Mouse (Mus musculus): Measurements from ENCODE around the gene Mob1b. TPM values are rescaled to one million over a fixed set of nuclear protein-coding genes. Genes with fewer than 3 reads are reported as not detected.
A peak's percentile ranks its signal among the peaks of the same experiment; 100 is the strongest.

Mob1b gene
- polyA plus RNA-seq, 1 experiment from 2014 or later, result 17.0 TPM

- peaks cover 11% of the 10 kb centered on the region; the same call in 1 of the 2 replicates for H3K36me3 ChIP-seq (ENCODE audit: control insufficient read depth, insufficient read depth, low read length)
- H3K4me1 ChIP-seq (replicated peaks; ENCODE audit: control insufficient read depth, insufficient read depth, low read length), result no peaks in the 10 kb centered on the region
- H3K27ac ChIP-seq (ENCODE audit: low read depth, low read length), result no peak overlapping the region
- no peak overlapping the region for H3K9ac ChIP-seq (ENCODE audit: low read depth, low read length)
- H3K4me2 ChIP-seq (replicated peaks; ENCODE audit: low read depth, low read length), result no peak overlapping the region
- no peaks in the 10 kb centered on the region for H3K9me3 ChIP-seq (ENCODE audit: control insufficient read depth, low read length)
- no peak overlapping the region for H3K4me3 ChIP-seq (ENCODE audit: low read depth, low read length)
- ATAC-seq (ENCODE audit: low FRiP score) (no peak), DNase-seq (ENCODE audit: low spot score) (no peak)
- 94% methylated on average over 1 of the region's 1 CpGs for WGBS
- no peaks in the 10 kb centered on the region for H3K27me3 ChIP-seq (ENCODE audit: control insufficient read depth, insufficient read depth, low read length)
These were observed 64.4 kb downstream of the Mob1b start for GRCm38 (mm10) chr5:88785059-88785458.

GRCm38 (mm10) chr5:88790675-88791074, 70.0 kb downstream of the Mob1b start:
- Histone ChIP-seq H3K4me3 (ENCODE audit: low read depth, low read length) (no peak overlapping the region), H3K4me1 (replicated peaks; ENCODE audit: control insufficient read depth, insufficient read depth, low read length) (no peaks in the 10 kb centered on the region), H3K27ac (ENCODE audit: low read depth, low read length) (no peak overlapping the region), H3K27me3 (ENCODE audit: control insufficient read depth, insufficient read depth, low read length) (no peaks in the 10 kb centered on the region), H3K9ac (ENCODE audit: low read depth, low read length) (no peak overlapping the region), H3K36me3 (ENCODE audit: control insufficient read depth, insufficient read depth, low read length) (0 out of 2 replicates have a peak, but pooled peaks cover 2% of the 10 kb centered on the region), H3K4me2 (replicated peaks; ENCODE audit: low read depth, low read length) (no peak overlapping the region), H3K9me3 (ENCODE audit: control insufficient read depth, low read length) (no peaks in the 10 kb centered on the region)
- no peak for ATAC-seq (ENCODE audit: low FRiP score)
- no peak for DNase-seq (ENCODE audit: low spot score)
- 60% methylated on average over 9 of the region's 9 CpGs for WGBS

- ATAC-seq (ENCODE audit: low FRiP score) (peak; percentile 60), DNase-seq (ENCODE audit: low spot score) (peak; percentile 69)
These were observed 70.9 kb downstream of the Mob1b start for GRCm38 (mm10) chr5:88791256-88792245.

GRCm38 (mm10) chr5:88793676-88794075, 73.0 kb downstream of the Mob1b start:
- ATAC-seq (ENCODE audit: low FRiP score) (no peak), DNase-seq (ENCODE audit: low spot score) (no peak)
- no peak overlapping the region for H3K4me2 ChIP-seq (replicated peaks; ENCODE audit: low read depth, low read length)
- H3K27ac ChIP-seq (ENCODE audit: low read depth, low read length), result no peak overlapping the region
- H3K4me1 ChIP-seq (replicated peaks; ENCODE audit: control insufficient read depth, insufficient read depth, low read length), result no peaks in the 10 kb centered on the region
- no peaks in the 10 kb centered on the region for H3K27me3 ChIP-seq (ENCODE audit: control insufficient read depth, insufficient read depth, low read length)
- H3K4me3 ChIP-seq (ENCODE audit: low read depth, low read length), result no peak overlapping the region
- no peak overlapping the region for H3K9ac ChIP-seq (ENCODE audit: low read depth, low read length)
- WGBS, result 90% methylated on average over 3 of the region's 3 CpGs
- H3K9me3 ChIP-seq (ENCODE audit: control insufficient read depth, low read length), result no peaks in the 10 kb centered on the region
- H3K36me3 ChIP-seq (ENCODE audit: control insufficient read depth, insufficient read depth, low read length), result no peaks in the 10 kb centered on the region

More at GRCm38 (mm10) chr5:88791256-88792245, 70.9 kb downstream of the Mob1b start:
- Histone ChIP-seq H3K4me2 (replicated peaks; ENCODE audit: low read depth, low read length) (no peak overlapping the region), H3K4me3 (ENCODE audit: low read depth, low read length) (no peak overlapping the region), H3K27me3 (ENCODE audit: control insufficient read depth, insufficient read depth, low read length) (no peaks in the 10 kb centered on the region), H3K4me1 (replicated peaks; ENCODE audit: control insufficient read depth, insufficient read depth, low read length) (no peaks in the 10 kb centered on the region), H3K36me3 (ENCODE audit: control insufficient read depth, insufficient read depth, low read length) (no peaks in the 10 kb centered on the region), H3K9ac (ENCODE audit: low read depth, low read length) (no peak overlapping the region), H3K9me3 (ENCODE audit: control insufficient read depth, low read length) (no peaks in the 10 kb centered on the region), H3K27ac (ENCODE audit: low read depth, low read length) (no peak overlapping the region)
- WGBS, result 36% methylated on average over 10 of the region's 10 CpGs

- H3K4me1 ChIP-seq (replicated peaks; ENCODE audit: control insufficient read depth, insufficient read depth, low read length), result no peaks in the 10 kb centered on the region
- no peak for ATAC-seq (ENCODE audit: low FRiP score)
- no peaks in the 10 kb centered on the region for H3K9me3 ChIP-seq (ENCODE audit: control insufficient read depth, low read length)
- H3K4me2 ChIP-seq (replicated peaks; ENCODE audit: low read depth, low read length), result no peak overlapping the region
- no peaks in the 10 kb centered on the region for H3K27me3 ChIP-seq (ENCODE audit: control insufficient read depth, insufficient read depth, low read length)
- no peak overlapping the region for H3K27ac ChIP-seq (ENCODE audit: low read depth, low read length)
- WGBS, result 44% methylated on average over 9 of the region's 9 CpGs
- no peak overlapping the region for H3K4me3 ChIP-seq (ENCODE audit: low read depth, low read length)
- no peak overlapping the region for H3K9ac ChIP-seq (ENCODE audit: low read depth, low read length)
- H3K36me3 ChIP-seq (ENCODE audit: control insufficient read depth, insufficient read depth, low read length), result no peaks in the 10 kb centered on the region
- no peak for DNase-seq (ENCODE audit: low spot score)
These were observed 75.4 kb downstream of the Mob1b start for GRCm38 (mm10) chr5:88795910-88796584.

- 68% methylated on average over 11 of the region's 11 CpGs for WGBS
- ATAC-seq (ENCODE audit: low FRiP score) (no peak), DNase-seq (ENCODE audit: low spot score) (no peak)
- Histone ChIP-seq H3K9ac (ENCODE audit: low read depth, low read length) (no peak overlapping the region), H3K27me3 (ENCODE audit: control insufficient read depth, insufficient read depth, low read length) (no peaks in the 10 kb centered on the region), H3K27ac (ENCODE audit: low read depth, low read length) (no peak overlapping the region), H3K9me3 (ENCODE audit: control insufficient read depth, low read length) (no peaks in the 10 kb centered on the region), H3K4me2 (replicated peaks; ENCODE audit: low read depth, low read length) (no peak overlapping the region), H3K4me3 (ENCODE audit: low read depth, low read length) (no peak overlapping the region), H3K4me1 (replicated peaks; ENCODE audit: control insufficient read depth, insufficient read depth, low read length) (no peaks in the 10 kb centered on the region), H3K36me3 (ENCODE audit: control insufficient read depth, insufficient read depth, low read length) (no peaks in the 10 kb centered on the region)
These were observed 75.9 kb downstream of the Mob1b start for GRCm38 (mm10) chr5:88796588-88796987.

GRCm38 (mm10) chr5:88797121-88797520, 76.5 kb downstream of the Mob1b start:
- no peak overlapping the region for H3K9ac ChIP-seq (ENCODE audit: low read depth, low read length)
- 73% methylated on average over 6 of the region's 6 CpGs for WGBS
- ATAC-seq (ENCODE audit: low FRiP score) (no peak), DNase-seq (ENCODE audit: low spot score) (no peak)
- no peaks in the 10 kb centered on the region for H3K4me1 ChIP-seq (replicated peaks; ENCODE audit: control insufficient read depth, insufficient read depth, low read length)
- no peaks in the 10 kb centered on the region for H3K27me3 ChIP-seq (ENCODE audit: control insufficient read depth, insufficient read depth, low read length)
- no peak overlapping the region for H3K4me3 ChIP-seq (ENCODE audit: low read depth, low read length)
- no peaks in the 10 kb centered on the region for H3K9me3 ChIP-seq (ENCODE audit: control insufficient read depth, low read length)
- H3K36me3 ChIP-seq (ENCODE audit: control insufficient read depth, insufficient read depth, low read length), result no peaks in the 10 kb centered on the region
- no peak overlapping the region for H3K27ac ChIP-seq (ENCODE audit: low read depth, low read length)
- no peak overlapping the region for H3K4me2 ChIP-seq (replicated peaks; ENCODE audit: low read depth, low read length)

- WGBS, result 87% methylated on average over 4 of the region's 4 CpGs
- no peaks in the 10 kb centered on the region for H3K27me3 ChIP-seq (ENCODE audit: control insufficient read depth, insufficient read depth, low read length)
- no peak overlapping the region for H3K4me2 ChIP-seq (replicated peaks; ENCODE audit: low read depth, low read length)
- no peak overlapping the region for H3K9ac ChIP-seq (ENCODE audit: low read depth, low read length)
- ATAC-seq (ENCODE audit: low FRiP score) (no peak), DNase-seq (ENCODE audit: low spot score) (no peak)
- H3K9me3 ChIP-seq (ENCODE audit: control insufficient read depth, low read length), result no peaks in the 10 kb centered on the region
- H3K4me1 ChIP-seq (replicated peaks; ENCODE audit: control insufficient read depth, insufficient read depth, low read length), result no peaks in the 10 kb centered on the region
- no peak overlapping the region for H3K4me3 ChIP-seq (ENCODE audit: low read depth, low read length)
- no peak overlapping the region for H3K27ac ChIP-seq (ENCODE audit: low read depth, low read length)
- H3K36me3 ChIP-seq (ENCODE audit: control insufficient read depth, insufficient read depth, low read length), result no peaks in the 10 kb centered on the region
These were observed 85.0 kb downstream of the Mob1b start for GRCm38 (mm10) chr5:88805616-88806015.

Measured in hindbrain, embryonic 11.5 days (tissue).